Mouse (Mus musculus): Measurements from ENCODE around the gene Nxt1.

Nxt1 gene

DNA sequence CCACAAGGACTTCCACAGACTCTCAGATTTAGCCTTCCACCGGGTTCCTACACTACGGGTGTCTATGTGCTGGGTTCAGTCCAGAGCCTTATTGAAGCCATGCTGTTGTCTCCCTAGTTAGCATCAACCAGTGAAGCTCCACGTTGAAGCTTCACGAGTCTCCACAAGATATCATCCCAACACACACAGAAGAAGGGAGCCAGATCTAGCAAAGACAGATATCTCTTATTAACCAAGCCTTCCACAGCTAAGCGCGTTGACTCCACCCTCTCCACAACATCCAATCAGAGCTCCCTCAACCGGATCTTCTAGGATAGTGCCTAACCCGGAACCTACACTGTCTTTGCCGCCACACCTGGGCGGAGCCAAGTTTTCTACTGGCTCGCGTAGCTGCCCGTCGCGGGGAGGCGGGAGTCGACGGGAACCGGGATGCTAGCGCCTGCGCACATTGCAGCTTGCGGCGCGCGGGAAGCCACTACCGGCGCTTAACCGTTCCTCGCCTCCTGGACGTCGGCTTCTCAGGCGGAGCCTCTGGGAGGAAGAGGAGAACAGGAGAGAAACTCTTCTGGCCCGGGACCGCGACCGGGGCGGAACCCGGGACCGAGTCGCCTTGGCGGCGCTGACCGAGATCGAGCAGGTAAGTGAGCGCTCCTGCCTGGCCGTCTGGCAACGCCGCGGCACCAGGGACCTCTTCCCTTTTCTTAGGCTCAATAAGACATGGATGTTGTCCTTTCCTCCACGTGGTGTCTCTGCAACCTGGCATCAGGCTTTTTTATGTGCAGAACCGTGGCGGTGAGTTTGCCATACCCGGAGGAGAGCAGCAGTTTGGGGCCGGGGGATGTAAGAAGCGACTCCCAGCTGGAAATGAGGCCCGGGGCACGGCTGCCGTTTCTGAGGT lies at the start of gene Nxt1:
TSS of gene Nxt1 (plus strand) at position 403 of the 898 bp plus-strand sequence.
- peak; percentile 99 for DNase-seq

- DNase-seq = no peak
These were observed 49.3 kb upstream of the Nxt1 start for GRCm38 (mm10) chr2:148623067-148623466.

- DNase-seq = no peak
These were observed 47.9 kb upstream of the Nxt1 start for GRCm38 (mm10) chr2:148624484-148624883.

- DNase-seq = no peak
These were observed 45.4 kb upstream of the Nxt1 start for GRCm38 (mm10) chr2:148627011-148627471.

DNA sequence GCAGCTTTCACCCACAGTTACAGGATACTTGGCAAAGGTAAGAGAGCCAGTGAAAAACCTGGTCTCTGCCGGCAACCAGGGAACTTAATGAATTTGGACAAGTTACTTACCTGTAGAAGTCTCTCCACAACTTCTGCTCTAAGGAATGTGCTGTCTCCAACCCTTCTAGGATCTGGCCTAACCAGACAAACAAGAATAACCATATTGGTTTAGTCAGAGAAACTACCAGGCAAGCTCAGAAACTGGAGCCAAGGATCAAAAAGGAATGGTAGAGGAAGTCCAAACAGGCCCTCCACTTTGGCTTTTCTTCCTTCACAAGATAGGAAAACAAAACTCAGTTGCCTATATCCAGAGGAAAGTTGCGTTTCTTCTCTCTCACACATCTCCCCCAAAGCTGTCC lies 41.4 kb upstream of the Nxt1 start:
- DNase-seq = no peak

DNA sequence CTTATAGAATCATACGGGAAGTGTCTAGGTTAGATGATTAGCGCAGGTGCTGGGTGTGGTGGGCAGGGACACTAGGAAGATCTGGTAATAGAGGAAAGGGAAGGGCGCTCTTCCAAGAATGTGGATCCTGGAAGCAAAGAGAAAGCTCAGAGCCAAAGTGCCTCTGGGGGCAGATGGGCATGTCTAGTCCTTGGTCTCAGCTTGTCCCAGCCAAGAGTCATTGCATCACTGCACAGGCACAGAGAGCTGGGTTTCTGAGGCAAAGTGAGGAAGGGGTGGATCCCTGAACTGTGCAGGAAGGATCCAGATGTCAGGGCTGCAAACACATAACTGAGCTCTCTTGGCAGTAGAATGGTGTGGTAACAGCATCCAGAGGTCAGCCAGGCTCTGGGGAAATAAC lies 40.8 kb upstream of the Nxt1 start:
- DNase-seq = no peak

GRCm38 (mm10) chr2:148634466-148634865 lies 37.9 kb upstream of the Nxt1 start:
- DNase-seq = no peak

GRCm38 (mm10) chr2:148642610-148643370 lies 29.6 kb upstream of the Nxt1 start:
- no peak for DNase-seq

GRCm38 (mm10) chr2:148644421-148645000 lies 27.9 kb upstream of the Nxt1 start:
- DNase-seq = no peak

DNA sequence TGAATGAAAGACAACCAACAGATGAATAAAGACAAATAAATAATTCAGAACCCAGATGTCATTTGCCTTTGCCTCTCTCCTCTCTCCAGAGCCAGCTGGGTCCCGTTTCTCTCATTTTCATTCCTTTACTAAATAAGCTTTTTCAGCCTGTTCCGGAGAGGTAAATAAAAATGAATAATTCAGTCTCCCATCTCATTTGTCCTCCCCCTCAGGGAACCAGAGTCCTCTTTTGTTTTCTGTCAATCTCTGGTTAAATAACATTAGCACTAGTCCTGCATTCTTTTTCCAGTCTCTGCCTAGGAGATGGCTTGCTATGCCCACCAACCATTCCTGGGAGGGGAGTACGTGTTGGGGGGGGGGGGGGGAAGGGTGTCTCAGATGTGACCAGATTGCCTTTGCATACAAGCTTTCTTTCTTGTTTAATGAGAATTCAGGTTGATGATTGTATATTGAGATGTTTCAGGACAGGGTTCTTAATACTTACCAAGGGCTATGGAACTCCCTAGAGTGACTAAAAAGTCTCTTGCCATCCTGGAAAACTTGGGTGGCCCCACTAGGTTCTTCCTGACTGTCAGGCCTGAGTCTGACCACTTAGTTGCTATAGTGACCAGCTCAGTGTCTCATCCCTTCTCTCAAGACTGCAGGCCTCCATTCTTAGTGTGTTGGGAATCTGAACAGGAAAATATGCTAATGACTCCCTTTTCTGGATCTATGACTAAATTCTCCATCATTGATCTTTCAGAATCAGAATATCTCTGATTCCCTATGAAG lies 21.6 kb upstream of the Nxt1 start:
- DNase-seq = no peak

DNA sequence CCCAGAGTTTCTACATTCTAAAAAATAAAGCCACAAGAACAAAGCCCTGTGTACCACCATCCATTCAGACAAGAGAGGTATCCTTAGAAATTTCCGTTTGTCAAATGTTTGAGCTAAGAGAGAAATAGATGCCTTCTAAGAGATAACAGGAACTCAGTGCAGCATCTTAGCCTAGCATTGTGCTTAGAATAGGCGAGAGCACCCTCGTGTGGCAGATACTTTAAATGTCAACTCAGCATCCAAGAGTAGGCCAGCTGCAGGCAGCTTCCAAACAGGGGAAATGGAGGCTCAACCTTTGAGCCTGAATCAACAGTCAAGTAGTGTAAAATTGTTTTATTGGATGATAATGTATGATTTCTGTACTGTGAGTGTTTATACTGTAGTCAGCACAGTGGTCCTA lies 17.4 kb upstream of the Nxt1 start:
- DNase-seq = peak; percentile 74

GRCm38 (mm10) chr2:148663458-148663857 lies 8.9 kb upstream of the Nxt1 start:
- no peak for DNase-seq

DNA sequence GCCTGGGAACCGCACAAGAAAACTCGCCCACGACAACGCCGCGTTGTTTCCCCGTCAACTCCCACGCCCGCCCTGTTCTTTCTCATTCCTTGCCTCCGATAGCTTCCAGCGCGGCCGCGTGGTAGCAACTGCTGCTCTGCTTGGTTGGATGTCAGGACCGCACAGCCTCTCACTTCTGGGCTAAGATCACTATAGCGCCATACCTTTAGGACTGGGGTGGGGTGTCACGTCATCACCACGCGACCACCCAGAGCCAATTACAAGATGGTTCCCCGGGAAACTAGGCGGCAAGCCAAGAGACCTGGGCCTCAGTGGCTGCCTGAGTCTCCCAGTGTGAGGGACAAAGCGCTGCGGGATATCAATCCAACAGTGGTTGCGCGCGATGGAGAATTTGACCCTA lies 5.4 kb downstream of the Nxt1 start:
- peak; percentile 90 for DNase-seq

DNA sequence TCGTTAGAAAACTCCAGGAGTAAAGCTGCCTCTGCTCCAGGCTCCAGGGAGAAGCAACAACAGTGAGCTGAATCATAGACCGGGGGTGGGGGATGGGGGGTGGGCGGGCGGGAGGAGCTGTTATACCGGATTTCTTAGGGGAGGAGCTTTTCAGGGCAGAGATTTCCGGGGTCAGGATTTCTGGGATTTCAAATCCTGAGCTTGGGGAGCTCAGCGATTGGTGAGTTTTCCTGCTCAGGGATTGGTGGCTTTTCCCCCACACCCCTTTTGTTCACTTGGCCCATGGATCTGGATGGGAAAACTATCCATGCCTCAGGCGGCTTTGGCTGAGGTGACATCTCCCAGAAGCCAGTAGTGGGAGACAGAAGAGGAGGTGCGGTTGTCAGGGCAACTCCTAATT lies 6.9 kb downstream of the Nxt1 start:
- DNase-seq = peak; percentile 19

- DNase-seq = peak; percentile 100
These were observed 8.4 kb downstream of the Nxt1 start, which contains the start of gene Gzf1 for GRCm38 (mm10) chr2:148680775-148681291. Gene Gzf1 (plus strand): TSS chr2:148681023.

DNA sequence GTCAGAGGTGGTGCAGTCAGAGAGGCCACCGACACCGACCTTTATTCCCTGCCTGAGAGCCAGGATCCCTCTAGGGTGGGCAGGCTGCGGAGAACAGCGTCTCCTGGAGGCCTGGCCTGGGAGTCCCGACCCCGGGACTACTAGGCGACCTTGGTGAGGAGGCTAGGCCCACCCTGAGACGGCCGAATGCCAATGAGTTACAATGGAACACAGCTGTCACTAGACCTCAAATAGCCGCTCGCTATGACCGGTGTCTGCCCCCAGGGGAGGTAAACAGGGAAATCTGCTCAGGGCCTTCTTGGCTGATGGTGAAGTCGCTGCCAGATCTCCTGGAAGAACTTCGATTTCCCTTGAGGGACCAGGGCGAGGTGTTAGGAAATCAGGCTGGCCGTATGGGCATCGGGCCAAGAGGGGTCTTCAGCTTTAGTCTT lies 9.1 kb downstream of the Nxt1 start:
- DNase-seq = peak; percentile 46

GRCm38 (mm10) chr2:148683031-148683430 lies 10.6 kb downstream of the Nxt1 start:
- no peak for DNase-seq

DNA sequence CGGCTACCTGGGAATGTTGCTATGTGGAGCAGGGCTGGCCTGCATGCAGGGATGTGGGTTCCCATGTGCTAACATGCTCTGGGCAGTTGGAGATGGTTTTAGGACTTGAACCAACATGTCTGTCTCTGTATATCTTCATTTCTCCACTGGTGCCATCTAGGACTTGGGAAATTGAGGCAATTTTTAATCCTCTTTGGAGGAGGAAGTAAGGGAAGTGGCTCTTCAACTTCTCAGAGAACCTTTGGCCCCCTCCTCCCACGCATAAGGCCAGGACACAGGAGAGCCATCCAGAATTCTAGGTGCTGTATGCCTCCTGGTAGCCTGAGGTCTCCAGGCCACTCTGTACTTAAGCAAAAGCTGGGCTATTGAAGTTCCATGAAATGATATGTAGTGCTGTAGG lies 12.6 kb downstream of the Nxt1 start:
- DNase-seq = no peak

DNA sequence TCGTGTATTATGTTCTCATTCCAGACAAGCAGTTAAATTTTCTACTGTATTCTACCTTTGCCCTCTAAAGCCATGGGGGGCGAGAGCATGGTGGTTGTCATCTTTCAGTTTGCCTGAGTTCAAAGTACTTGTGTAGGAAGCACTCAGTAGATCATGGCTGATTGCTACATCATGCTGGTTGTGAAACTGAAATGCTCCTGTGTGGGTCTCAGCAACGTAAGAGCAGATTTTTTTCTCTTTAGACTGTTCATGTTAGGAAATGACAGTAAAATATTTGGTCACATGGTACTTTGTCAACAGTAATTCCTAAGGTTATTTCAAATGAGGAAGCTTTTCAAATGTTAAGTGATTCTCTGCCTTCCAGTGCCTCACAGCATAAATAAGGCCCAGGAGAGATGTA lies 13.3 kb downstream of the Nxt1 start:
- DNase-seq = no peak

GRCm38 (mm10) chr2:148686862-148687261 lies 14.5 kb downstream of the Nxt1 start:
- no peak for DNase-seq

DNA sequence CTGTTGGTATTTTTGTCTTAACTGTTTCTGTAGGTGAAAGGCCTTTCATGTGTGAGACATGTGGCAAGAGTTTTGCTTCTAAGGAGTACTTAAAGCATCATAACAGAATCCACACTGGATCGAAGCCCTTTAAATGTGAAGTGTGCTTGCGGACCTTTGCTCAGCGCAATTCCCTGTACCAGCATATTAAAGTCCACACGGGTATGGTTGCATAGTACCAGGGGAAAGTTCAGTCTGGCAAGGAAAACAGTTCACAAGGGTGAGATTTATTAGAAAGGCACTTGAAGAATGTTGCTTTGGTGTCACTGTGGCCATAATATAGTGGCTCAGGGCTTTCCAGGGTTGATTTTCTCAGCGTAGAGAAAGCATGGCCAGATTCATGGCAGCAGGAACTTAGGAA lies 15.6 kb downstream of the Nxt1 start:
- DNase-seq = no peak

DNA sequence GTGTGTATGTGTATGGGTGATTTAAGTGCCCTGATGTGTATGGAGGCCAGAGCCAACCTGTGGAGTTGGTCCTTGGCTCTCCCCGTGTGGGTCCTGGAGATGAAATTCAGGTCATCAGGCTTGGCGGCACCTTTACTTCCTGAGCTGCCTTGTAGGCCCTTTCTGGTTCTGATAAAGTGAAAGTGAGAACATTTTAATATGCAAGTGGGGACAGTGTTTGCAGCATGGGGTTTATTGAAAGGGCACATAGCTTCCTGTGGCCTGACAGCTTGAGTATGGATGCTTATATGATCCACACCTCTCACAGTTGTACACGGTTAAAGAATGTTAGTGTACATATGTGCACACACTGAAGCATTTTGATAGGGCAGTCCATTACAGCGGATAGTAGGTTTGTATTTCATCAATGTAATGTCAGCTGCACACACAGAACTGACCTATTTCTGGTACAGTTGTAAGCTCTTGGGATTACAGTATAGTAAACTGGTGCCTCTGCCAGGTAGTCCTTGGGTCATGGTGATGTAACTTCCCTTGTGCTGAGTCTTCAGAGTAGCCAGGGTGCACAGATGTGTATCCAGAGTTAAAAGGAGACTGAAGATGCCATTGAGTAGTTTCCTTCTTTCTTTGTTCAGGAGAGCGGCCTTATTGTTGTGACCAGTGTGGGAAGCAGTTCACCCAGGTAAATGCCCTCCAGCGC lies 17.2 kb downstream of the Nxt1 start:
- no peak for DNase-seq

Data from right cerebral cortex, postnatal 14 days (tissue).